Mouse (Mus musculus): ENCODE data around the gene Calr. TPM values are rescaled to one million over a fixed set of nuclear protein-coding genes. Genes with fewer than 3 reads are reported as not detected.

Gene Calr
- polyA plus RNA-seq, 1 experiment from 2014 or later: 642 TPM

DNA sequence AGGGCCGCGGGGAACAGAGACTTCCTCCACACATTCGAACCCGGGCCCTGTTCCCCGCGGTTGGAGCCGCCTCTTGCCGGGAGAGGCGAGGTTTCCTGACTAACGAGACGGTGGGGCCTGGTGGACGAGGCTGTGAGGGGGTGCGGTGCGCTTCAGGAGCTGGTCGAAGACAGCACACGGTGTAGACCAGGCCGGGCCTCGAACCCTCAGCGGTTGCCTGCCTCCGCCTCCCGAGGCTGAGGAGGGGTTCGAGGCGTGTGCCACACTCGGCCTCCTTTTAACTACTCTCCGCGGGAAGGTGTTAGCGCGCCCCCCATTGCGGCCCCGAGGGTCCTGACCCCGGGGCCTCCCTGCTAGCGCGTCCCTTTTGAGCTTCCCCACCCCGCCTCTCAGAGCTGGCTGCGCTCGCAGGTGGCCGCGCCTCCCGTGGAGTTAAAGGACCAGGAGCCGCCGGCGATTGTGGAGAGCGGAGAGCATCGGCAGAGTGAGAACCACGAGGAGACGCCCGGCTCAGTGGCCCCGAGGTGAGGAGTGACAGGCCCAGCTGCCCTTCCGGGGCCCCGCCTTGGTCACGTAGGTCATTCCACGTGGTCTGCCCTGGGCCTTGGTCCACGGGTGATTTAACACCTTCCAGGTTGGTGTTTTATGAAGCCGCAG, 25.7 kb upstream of the Calr start:
- ATAC-seq: peak; percentile 68
- H3K9ac ChIP-seq (replicated peaks): peak overlapping the region; percentile 61
- peaks cover 14% of the 10 kb centered on the region for H3K27me3 ChIP-seq
- 3% methylated on average over 53 of the region's 54 CpGs for WGBS
- H3K27ac ChIP-seq: no peak overlapping the region
- H3K4me3 ChIP-seq (replicated peaks): peak overlapping the region; percentile 42
- peaks cover 11% of the 10 kb centered on the region for H3K4me1 ChIP-seq (replicated peaks)
- H3K4me2 ChIP-seq (replicated peaks): peak overlapping the region; percentile 69
- H3K9me3 ChIP-seq: no peaks in the 10 kb centered on the region
- peaks cover 29% of the 10 kb centered on the region for H3K36me3 ChIP-seq

DNA sequence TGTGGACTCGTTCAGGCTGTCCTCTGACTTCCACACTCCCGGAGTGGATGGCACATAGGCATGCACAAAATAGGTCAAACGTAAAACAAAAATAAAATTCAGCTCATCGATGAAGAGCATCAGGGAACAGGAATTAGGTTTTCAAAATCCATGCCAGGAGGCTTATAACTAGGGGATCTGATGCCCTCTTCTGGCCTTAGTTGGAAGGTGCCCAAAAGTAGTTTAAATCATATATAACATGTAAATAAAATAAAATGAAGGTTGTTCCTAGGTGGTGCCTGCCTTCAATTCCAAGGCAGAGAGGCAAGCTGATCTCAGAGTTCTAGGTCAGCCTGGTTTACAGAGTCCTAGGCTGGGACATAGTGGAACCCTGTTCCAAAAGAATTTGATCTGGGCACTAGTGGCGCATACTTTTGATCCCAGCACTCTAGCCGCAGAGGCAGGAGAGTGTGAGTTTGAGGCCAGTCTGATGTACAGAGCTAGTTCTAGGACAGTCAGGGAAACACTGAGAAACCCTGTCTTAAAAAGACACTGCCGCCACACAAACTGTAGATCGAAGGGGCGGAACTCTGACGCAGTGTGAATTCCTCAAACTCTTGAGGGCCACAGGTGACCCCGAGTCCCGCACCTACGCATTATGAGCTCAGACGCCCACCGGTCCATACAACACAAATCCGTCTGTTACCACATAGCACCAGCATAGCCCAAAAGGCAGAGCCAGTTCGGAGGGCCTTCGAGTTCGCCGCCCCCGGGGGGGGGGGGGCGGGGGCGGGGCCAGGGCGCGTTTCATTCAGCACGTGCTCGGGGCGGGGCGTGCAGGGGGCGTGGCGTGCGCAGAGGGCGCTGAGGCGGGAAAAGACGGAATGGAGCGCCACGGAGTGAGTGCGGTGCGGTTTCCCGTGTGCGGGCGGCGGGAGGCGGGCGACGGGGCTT, 24.9 kb upstream of the Calr start, which contains the start of gene Syce2:
TSS of gene Syce2 (plus strand) at position 736 of the 933 bp plus-strand sequence.
- peak within 1 kb of the TSS; percentile 61 for H3K9ac ChIP-seq (replicated peaks)
- H3K27me3 ChIP-seq: peaks cover 14% of the 10 kb centered on the region
- H3K4me1 ChIP-seq (replicated peaks): peaks cover 11% of the 10 kb centered on the region
- peak within 1 kb of the TSS; percentile 69 for H3K4me2 ChIP-seq (replicated peaks)
- 17% methylated on average over 43 of the region's 46 CpGs for WGBS
- peaks cover 37% of the 10 kb centered on the region for H3K36me3 ChIP-seq
- no peak within 1 kb of the TSS for H3K27ac ChIP-seq
- peak; percentile 55 for ATAC-seq
- H3K9me3 ChIP-seq: no peaks in the 10 kb centered on the region
- peak within 1 kb of the TSS; percentile 42 for H3K4me3 ChIP-seq (replicated peaks)

DNA sequence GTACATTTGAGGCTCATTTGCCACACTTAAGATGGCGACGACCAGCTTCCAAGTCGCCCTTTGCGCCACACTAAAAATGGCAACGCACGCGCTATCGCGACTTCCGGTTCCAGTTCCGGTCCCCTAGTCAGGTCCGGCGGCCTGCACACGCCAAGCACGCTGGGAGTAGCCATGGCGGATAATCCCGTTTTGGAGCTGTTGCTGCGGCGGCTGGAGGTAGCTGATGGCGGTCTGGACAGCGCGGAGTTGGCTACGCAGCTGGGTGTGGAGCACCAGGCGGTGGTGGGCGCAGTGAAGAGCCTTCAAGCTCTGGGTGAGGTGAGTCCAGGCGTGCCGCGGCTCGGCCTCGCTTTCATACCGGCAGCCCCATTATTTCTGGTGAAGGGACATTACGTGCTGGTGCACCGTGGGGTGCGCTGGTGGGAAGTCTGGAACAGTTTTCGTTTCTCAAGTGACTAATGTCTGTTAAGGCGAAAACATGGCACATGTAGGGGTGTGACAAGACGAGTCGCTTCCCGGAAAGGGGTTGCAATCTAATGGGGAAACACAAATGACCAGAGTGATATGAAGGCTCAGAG, 10.2 kb upstream of the Calr start, which contains the start of gene Farsa:
TSS of gene Farsa (plus strand) at position 126 of the 578 bp plus-strand sequence.
- peak within 1 kb of the TSS; percentile 88 for H3K4me2 ChIP-seq (replicated peaks)
- H3K27ac ChIP-seq: peak within 1 kb of the TSS; percentile 68
- H3K9ac ChIP-seq (replicated peaks): peak within 1 kb of the TSS; percentile 81
- H3K27me3 ChIP-seq: 0 out of 2 replicates have a peak, but pooled peaks cover 2% of the 10 kb centered on the region
- peak within 1 kb of the TSS; percentile 89 for H3K4me3 ChIP-seq (replicated peaks)
- H3K4me1 ChIP-seq (replicated peaks): peaks cover 13% of the 10 kb centered on the region
- no peaks in the 10 kb centered on the region for H3K9me3 ChIP-seq
- WGBS: under 1% methylated on average over 39 of the region's 39 CpGs
- H3K36me3 ChIP-seq: peaks cover 25% of the 10 kb centered on the region
- peak; percentile 95 for ATAC-seq

DNA sequence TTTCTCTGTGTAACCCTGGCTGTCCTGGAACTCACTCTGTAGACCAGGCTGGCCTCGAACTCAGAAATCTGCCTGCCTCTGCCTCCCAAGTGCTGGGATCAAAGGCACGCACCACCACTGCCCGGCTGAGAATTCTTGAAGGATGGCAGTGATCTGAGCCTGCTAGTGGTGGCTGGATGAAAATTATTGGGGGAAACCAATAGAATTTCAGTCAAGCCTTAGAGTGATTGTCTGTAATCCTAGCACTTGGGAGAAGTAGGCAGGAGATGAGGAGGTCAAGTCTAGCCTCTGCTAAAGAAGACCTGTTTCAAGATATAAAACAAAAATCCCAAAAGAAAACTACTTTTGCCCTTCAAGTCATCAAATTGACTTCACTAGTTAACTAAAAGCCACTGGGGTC, 9.7 kb upstream of the Calr start:
- no peaks in the 10 kb centered on the region for H3K9me3 ChIP-seq
- H3K9ac ChIP-seq (replicated peaks): no peak overlapping the region
- peaks cover 13% of the 10 kb centered on the region for H3K4me1 ChIP-seq (replicated peaks)
- 93% methylated on average over 3 of the region's 3 CpGs for whole genome bisulfite sequencing
- peak overlapping the region; percentile 89; the same call in 1 of the 2 replicates for H3K4me3 ChIP-seq (replicated peaks)
- ATAC-seq: peak; percentile 37
- peaks cover 20% of the 10 kb centered on the region for H3K36me3 ChIP-seq
- no peak overlapping the region for H3K4me2 ChIP-seq (replicated peaks)
- H3K27me3 ChIP-seq: 0 out of 2 replicates have a peak, but pooled peaks cover 2% of the 10 kb centered on the region
- H3K27ac ChIP-seq: no peak overlapping the region

DNA sequence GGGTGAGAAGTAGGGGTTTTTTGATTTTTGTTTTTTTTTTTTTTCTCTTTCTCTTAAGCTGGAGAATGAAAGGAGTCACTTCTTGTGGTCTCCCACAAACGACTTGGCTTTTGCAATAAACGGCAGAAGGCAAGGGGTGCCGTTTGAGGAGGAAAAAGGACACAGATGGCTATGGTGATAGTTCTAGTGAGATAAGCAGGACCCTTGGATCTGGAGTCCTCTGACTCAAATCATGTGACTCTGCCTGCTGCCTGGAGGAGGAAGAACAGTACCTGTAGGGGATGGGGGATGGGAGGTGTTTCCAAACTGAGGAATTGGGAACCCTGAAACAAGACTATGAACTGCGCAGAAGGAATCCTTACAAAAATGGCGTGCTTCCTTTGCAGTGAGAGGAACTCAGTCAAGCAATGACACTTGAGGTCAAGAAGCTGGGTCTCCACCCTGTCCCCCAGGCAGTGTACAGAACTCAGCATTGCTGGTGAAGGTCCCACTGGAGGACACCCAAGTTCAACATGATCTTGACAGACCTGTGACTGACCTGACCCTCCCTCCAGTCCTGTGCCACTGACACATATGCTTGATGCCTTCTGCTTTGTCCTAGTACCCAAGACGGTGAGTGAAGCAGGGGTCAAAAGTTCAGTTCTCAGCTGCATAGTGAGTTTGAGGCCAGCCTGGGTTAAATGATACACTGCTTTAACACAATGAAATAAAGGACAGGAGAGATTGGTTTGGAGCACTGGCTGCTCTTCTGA, 1.1 kb upstream of the Calr start:
- peaks cover 35% of the 10 kb centered on the region for H3K4me1 ChIP-seq (replicated peaks)
- 56% methylated on average over 6 of the region's 6 CpGs for whole genome bisulfite sequencing
- no peak for ATAC-seq
- H3K4me2 ChIP-seq (replicated peaks): peak overlapping the region; percentile 66
- peak overlapping the region; percentile 71 for H3K9ac ChIP-seq (replicated peaks)
- H3K4me3 ChIP-seq (replicated peaks): peak overlapping the region; percentile 49
- H3K36me3 ChIP-seq: peaks cover 22% of the 10 kb centered on the region
- H3K9me3 ChIP-seq: no peaks in the 10 kb centered on the region
- H3K27ac ChIP-seq: peak overlapping the region; percentile 79
- no peaks in the 10 kb centered on the region for H3K27me3 ChIP-seq

DNA sequence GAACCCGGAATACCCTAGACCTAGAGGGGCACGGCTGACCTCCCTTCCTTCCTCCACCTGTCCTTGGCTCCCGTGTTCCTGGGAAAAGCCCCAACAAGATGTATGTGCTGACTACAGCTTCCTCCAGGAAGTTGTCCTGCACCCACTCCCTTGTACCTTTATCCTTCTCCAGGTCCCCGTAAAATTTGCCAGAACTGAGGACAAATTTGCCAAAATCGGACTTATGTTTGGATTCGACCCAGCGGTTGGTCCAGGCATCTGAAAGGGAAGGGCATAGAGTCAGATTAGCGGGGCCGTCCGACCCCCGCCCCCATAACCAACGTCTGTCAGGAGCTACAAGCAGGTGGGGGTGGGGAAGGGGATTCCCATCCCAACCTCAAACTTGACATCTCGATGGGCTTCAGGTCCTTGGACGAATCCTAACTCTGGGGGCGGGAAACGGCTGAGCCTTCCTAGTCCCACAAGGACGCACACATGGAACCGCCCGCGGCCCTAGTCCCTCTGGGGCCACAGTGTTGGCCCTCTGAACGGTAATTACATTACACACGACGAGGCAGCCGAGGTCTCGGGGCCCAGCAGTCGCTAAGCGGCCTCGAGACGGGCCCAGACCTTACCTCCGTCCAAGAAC, 526 bp downstream of the Calr start:
- H3K36me3 ChIP-seq: peaks cover 38% of the 10 kb centered on the region
- H3K4me3 ChIP-seq (replicated peaks): peak overlapping the region; percentile 97
- no peaks in the 10 kb centered on the region for H3K9me3 ChIP-seq
- peak overlapping the region; percentile 88 for H3K27ac ChIP-seq
- no peak; the same call in 1 of the 2 replicates for ATAC-seq
- H3K4me2 ChIP-seq (replicated peaks): peak overlapping the region; percentile 89
- WGBS: under 1% methylated on average over 30 of the region's 30 CpGs
- H3K4me1 ChIP-seq (replicated peaks): peaks cover 44% of the 10 kb centered on the region
- no peaks in the 10 kb centered on the region for H3K27me3 ChIP-seq
- H3K9ac ChIP-seq (replicated peaks): peak overlapping the region; percentile 98

DNA sequence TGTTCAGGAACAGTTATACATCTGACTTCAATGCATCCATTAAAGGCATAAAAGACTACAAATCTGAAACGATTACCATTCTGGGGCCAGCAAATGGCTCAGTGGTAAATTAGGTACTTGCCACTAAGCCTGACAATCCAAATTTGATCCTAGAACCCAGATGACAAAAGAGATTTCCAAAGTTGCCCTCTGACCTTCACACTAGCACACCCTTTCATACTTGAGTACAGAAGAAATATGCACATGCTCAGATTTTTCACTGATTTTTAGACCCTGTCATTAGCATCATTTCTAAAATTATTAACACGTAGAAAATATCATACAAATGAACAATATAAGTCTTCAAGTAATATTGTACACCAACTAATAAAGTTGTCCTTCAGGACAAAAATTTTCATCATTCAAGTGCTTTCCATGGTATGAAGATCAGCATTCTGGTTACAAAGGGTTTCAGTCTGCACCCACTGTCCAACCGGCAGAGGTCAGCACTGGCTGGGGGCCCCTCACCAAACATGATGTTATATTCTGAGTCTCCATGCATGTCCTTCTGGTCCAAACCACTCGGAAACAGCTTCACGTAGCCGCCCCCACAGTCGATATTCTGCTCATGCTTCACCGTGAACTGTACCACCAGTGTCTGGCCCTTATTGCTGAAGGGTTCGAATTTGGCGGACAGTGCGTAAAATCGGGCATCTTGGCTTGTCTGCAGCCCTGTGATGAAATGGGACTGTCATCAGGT, 1.2 kb downstream of the Calr start:
- 17% methylated on average over 12 of the region's 12 CpGs for WGBS
- H3K9me3 ChIP-seq: no peaks in the 10 kb centered on the region
- peak overlapping the region; percentile 98 for H3K9ac ChIP-seq (replicated peaks)
- peak overlapping the region; percentile 89 for H3K4me2 ChIP-seq (replicated peaks)
- H3K36me3 ChIP-seq: peaks cover 38% of the 10 kb centered on the region
- no peak for ATAC-seq
- no peaks in the 10 kb centered on the region for H3K27me3 ChIP-seq
- peak overlapping the region; percentile 97 for H3K4me3 ChIP-seq (replicated peaks)
- peaks cover 44% of the 10 kb centered on the region for H3K4me1 ChIP-seq (replicated peaks)
- H3K27ac ChIP-seq: peak overlapping the region; percentile 88

DNA sequence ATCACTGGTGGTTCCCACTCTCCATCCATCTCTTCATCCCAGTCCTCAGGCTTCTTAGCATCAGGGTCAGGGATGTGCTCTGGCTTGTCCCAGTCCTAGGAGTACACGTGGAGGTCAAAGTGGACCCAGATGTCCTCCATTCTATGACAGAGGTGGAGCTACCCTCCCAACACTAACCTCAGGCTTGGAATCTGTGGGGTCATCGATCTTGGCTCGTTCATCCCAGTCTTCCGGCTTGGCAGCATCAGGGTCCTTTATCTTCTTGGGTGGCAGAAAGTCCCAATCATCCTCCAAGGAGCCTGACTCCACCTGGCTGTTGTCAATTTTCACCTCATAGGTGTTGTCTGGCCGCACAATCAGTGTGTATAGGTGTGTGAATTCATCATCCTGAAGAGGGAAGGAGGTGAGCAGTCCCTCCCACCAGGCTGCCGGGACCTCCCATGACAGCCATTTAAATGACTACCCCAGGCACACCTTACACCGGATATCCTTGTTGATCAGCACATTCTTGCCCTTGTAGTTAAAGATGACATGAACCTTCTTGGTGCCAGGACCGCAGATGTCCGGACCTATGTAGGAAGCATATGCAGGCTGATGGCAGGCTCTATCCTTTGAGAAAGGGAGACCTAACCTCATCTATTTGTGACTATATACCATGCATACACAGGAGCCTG, 2.2 kb downstream of the Calr start:
- no peaks in the 10 kb centered on the region for H3K27me3 ChIP-seq
- ATAC-seq: no peak
- H3K4me2 ChIP-seq (replicated peaks): peak overlapping the region; percentile 89
- H3K9ac ChIP-seq (replicated peaks): peak overlapping the region; percentile 98; the same call in 1 of the 2 replicates
- peaks cover 49% of the 10 kb centered on the region for H3K4me1 ChIP-seq (replicated peaks)
- H3K36me3 ChIP-seq: peaks cover 38% of the 10 kb centered on the region
- H3K27ac ChIP-seq: no peak overlapping the region
- WGBS: 89% methylated on average over 9 of the region's 9 CpGs
- peak overlapping the region; percentile 97 for H3K4me3 ChIP-seq (replicated peaks)
- no peaks in the 10 kb centered on the region for H3K9me3 ChIP-seq

DNA sequence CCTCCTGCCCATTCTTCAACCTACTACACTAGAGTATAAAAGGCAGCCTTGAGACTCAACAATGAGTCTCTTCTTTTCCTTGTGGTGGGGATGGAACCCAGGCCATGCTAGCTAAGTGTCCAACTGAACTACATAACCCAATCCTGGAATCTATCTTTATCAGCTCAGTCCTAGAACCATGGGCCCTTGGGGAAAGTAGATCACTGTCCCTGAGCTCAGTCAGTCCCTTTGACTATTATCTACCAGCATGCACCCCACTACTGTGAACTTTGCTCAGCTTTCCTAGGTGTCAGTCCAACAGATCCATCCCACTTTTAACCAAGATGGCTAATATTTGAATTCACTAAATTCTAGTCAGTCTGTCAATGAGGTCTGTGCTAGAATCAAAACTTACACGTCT, 5.2 kb downstream of the Calr start:
- no peak overlapping the region for H3K27ac ChIP-seq
- ATAC-seq: no peak
- H3K27me3 ChIP-seq: no peaks in the 10 kb centered on the region
- no peak overlapping the region for H3K4me3 ChIP-seq (replicated peaks)
- peaks cover 51% of the 10 kb centered on the region for H3K4me1 ChIP-seq (replicated peaks)
- H3K36me3 ChIP-seq: peaks cover 65% of the 10 kb centered on the region
- H3K9ac ChIP-seq (replicated peaks): no peak overlapping the region
- no peak overlapping the region for H3K4me2 ChIP-seq (replicated peaks)
- 76% methylated on average over 1 of the region's 1 CpGs for WGBS
- H3K9me3 ChIP-seq: no peaks in the 10 kb centered on the region
